Mouse (Mus musculus) cerebellum, adult 11-12 months (tissue): ENCODE results near the gene Akr1c13.
"Not testable (repeated sequence)": the region's sequence is repeated elsewhere in the genome, so short reads cannot be mapped to it uniquely, and the experiment has no call there.

ENCODE experiments used
- DNase-seq: peaks from one replicate; pipeline ENCODE4 v3.0.0; 2022

Akr1c13 gene

GRCm38 (mm10) chr13:4190904-4191303, at the start of gene Akr1c13:
Gene Akr1c13, plus strand, starts transcription at chr13:4191150.
- DNase-seq: no peak

- DNase-seq: no peak
Observed at GRCm38 (mm10) chr13:4144261-4144660, 46.7 kb upstream of the Akr1c13 start.

DNA sequence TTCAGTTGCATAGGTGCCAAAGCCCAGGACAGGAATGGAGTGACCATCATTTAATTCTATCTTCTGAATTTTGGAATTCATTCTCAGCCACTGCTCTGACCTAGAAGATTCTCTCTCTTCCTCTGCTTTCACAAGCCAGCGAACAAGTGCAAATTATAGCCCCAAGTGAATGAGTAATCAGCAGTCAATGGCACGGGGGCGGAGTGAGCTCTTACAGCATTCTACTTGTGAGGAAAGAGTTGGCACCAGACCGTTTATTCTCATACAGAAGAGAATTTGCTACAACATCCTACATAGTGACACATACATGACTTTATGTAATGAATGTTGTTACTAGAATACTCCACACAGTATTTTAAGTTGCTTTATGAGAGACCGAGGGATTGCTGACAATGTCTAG, 40.4 kb upstream of the Akr1c13 start, which contains the start of gene Akr1c18:
Gene Akr1c18 (minus strand): TSS at position 137 of the 400 bp plus-strand sequence.
- no peak for DNase-seq

GRCm38 (mm10) chr13:4152908-4153307, 38.0 kb upstream of the Akr1c13 start:
- DNase-seq: no peak

DNA sequence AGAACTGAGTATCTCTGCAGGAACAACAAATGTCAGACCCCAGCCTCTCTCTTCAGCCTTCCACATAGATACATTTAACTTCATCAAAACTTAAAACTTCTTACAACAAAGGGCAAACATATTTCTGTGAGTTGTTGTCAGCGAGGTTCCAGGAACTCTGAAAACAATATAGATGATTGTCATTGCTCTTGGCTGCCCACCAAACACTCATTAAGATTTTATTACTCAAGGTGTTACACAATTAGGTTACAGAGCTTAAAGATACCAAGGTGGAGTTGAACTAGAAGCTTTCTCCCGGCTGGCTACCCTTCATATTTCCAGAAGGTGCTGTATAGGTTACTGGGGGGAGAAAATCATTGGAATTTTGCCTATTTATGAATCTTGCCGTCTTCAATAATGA, 37.4 kb upstream of the Akr1c13 start:
- no peak for DNase-seq

DNA sequence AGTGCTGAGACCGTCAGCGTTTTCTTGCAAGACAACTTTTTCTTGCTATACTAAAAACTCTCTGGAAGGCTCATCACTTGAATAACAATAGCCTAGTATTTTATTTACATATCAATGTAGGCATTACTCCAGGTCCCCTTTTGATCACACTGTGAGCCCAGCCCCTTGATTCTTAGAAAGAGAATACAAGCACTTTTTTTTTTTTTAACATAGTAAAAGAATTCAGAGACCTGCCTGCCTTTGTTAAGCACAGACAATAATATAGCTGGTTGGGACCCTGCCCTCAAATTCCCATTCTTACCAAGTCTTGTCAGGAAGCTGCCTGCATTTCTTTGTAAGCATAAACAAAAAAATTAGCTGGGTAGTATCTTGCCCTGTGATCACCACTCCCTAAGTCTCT, 35.7 kb upstream of the Akr1c13 start:
- no peak for DNase-seq

DNA sequence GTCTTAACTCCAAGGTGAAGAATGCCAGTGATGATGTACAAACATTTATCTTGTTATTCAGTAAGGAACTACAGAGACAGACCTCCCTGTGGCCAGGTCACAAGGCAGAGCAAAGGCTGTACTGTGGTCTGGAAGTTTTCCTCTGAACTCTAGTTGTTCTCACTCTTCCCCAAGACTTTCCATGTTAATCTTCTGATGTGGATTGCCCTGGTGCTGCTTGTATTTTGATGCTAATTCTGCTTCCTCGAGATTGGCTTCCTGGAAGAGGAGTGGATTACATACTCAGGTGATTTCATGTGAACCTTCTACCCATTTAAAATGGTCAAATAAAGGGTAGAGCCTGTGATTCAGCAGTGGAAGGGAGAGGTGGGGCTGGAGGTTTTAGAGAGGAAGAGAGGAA, 22.9 kb upstream of the Akr1c13 start:
- DNase-seq: no peak

GRCm38 (mm10) chr13:4172978-4173377, 18.0 kb upstream of the Akr1c13 start:
- DNase-seq: no peak

DNA sequence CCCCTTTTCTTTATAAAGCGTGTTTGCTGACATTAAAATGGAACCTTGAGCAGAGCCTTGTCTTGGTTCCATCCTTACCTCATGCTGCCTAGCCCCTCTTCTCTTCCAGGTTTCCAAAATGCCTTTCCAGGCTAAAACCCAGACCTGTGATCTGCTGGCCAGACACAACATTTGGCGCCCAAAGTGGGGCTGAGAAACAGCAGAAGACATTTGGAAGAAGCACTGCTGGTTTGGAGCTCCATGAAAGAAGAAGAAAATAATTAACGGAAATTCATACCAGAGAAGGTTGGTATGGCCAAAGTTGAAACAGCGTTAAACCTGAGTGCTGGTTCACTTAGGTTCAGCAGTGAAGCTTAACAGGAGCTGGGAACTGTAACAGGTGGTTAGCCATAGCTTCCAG, 9.6 kb upstream of the Akr1c13 start:
- not testable (repeated sequence) for DNase-seq

DNA sequence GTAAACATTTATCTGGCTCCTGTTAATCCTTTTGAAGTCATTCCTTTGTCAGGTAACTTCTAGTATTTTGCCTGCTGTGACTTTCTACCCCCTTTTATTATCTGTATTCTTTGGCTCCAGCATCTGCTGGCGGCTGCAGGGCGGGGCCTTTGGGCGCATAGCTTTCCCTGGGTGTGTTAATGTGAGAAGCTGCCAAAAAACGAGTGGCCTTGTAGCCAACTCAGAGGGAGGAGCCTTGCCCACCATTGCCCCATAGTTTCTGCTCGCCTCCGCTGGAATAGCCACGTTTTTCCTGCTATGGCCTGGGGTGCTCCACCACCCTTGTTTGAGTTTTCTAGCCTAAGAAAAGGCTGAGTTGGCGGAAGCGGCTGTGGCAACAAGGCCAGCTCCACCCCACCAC, 7.8 kb upstream of the Akr1c13 start:
- no peak for DNase-seq

- not testable (repeated sequence) for DNase-seq
Observed at GRCm38 (mm10) chr13:4186641-4187411, 4.1 kb upstream of the Akr1c13 start.

DNA sequence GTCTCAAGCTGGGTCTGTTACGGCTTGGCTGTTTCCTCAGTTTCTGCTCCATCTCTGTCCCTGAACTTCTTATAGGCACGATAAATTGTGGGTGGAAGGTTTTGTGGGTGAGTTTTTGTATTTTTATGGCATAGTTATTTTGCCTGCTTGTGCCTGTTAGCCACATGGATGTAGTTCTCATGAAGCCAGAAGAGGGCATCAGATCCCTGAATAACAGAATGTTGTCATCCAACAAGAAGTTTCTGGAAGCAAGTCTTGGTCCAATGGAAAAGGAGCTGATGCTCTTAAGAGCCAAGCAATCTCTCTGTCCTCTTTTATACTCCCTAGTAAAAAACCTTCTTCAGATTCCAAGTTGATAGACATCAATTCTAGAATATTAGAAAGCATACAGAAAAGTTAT, 2.8 kb upstream of the Akr1c13 start:
- no peak for DNase-seq

DNA sequence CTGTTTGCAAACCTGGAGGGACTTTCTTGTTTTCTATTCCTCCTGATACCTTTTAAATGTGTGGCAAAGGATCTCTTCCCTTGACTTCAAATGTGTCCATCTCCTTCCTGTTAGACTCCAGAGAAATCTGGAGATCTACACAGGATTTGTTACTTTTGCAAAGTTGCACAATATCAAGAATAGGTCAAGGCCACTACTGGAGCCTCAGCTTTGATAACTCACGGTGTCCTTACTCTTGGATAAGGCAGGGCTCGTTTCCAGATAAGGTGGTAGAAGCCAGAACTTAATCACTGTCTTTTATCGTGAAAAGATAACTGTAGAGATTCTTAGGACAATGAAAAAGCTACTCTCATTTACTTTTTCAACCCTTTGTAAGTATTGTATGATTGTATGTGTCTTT, 1.6 kb downstream of the Akr1c13 start:
- no peak for DNase-seq

- no peak for DNase-seq
Observed at GRCm38 (mm10) chr13:4206147-4206903, 15.4 kb downstream of the Akr1c13 start.

- no peak for DNase-seq
Observed at GRCm38 (mm10) chr13:4211560-4212299, 20.8 kb downstream of the Akr1c13 start.

- DNase-seq: no peak
Observed at GRCm38 (mm10) chr13:4212309-4212708, 21.4 kb downstream of the Akr1c13 start.

- DNase-seq: not testable (repeated sequence)
Observed at GRCm38 (mm10) chr13:4215496-4215895, 24.5 kb downstream of the Akr1c13 start.

DNA sequence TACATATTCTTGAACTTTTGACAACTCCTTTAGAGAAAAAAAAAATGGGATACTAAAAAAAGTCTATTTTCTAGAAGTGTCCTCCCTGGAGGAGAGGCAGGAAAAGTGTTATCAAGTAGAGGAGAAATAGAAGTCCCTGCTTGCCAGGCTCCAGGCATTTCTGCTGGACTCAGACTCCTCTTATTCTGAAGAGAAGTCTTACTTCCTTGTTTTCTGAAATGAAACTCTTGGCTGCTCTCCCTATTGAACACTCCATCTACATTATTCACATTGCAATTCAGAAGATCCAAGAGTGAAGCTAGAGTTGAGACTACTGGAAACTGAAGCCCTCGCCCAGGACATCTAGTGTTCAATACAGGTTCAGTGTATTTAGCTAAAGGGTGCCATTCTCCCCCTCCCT, 37.5 kb downstream of the Akr1c13 start, which contains the start of gene Akr1c19:
Gene Akr1c19 (plus strand): TSS at position 260 of the 400 bp plus-strand sequence.
- DNase-seq: no peak

GRCm38 (mm10) chr13:4230841-4231623, 40.1 kb downstream of the Akr1c13 start:
- no peak for DNase-seq

DNA sequence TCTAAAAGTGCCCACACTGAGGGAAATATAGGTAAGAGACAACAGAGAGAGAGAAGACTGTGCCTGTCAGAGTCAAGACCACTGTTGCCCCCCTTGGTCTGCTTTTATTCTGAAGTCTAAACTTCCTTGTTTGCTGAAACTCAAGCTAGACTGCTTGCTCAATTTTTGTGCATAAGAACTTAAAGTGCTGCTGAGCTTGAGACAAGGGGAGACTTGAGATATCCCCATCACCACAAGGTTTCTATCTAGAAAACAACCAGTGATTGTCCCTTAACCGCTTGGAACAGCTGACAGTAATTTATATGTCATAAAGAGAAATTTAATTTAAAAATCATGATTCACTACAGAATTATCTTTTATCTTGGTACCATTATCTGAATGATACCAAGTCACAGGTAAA, 42.2 kb downstream of the Akr1c13 start:
- no peak for DNase-seq

- DNase-seq: no peak
Observed at GRCm38 (mm10) chr13:4233536-4234172, 42.7 kb downstream of the Akr1c13 start.
